Mouse (Mus musculus) layer of hippocampus, adult 11-12 months (tissue): ENCODE measurements at regions not wholly inside any gene's neighbourhood (a gene's known extent, or its start where the extent isn't known, plus 50 kb on each side); places are given as distances from the start of the nearest gene placed in this dataset.
A peak's percentile ranks its signal among the peaks of the same experiment; 100 is the strongest.

Source experiments
- DNase-seq: peaks from one replicate; pipeline ENCODE4 v3.0.0; 2022; ENCODE audit warnings: low spot score

DNA sequence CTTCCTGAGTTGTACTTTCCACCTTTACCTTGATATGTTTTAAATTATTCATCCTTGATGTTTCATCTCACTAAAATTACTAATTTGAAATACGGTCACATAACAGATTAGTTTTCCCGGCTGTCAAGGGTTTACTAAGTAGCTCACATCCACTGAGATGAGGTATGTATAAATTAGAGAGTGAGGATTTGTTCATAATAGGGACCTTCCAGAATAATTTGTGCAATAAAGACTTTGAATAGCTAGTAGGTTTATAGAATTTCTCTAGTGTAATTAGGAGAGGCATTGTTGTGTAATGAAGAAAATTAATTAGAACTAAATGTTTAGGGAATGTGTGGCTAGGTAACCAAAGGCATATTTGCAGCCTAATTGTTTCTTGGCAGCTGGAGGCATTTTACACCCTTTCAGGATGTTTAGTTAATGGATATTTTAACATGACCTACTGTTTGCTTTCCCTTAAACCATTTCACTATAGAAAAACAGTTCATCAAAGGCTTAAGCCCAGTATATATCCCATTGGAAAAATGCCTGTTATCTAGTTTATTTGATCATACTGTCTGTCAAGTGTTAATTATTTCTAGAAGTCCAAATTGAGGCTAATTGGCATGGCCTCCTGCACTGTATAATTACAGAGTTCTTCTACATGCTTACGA lies 70.8 kb downstream of the Mat2b start:
- no peak for DNase-seq

DNA sequence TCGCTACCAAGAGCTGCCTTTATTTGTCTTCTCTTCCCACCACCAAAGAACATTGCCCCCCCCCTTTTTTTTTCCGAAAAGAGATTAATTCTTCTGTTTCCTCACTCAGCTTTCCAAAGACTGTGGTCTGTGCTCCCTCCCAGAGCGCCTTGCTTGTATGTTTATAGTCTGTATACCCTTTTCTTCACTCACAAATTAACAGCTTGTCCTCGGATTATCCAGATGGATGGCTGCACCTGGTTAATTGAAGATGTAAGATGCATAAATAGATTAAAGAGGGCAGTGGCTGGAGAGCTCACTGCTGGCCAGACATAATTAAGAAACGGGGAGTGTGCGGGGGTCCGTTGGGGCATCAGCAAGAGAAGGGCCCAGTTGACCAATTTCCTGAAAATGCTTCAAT lies 75.0 kb downstream of the Mat2b start:
- no peak for DNase-seq

DNA sequence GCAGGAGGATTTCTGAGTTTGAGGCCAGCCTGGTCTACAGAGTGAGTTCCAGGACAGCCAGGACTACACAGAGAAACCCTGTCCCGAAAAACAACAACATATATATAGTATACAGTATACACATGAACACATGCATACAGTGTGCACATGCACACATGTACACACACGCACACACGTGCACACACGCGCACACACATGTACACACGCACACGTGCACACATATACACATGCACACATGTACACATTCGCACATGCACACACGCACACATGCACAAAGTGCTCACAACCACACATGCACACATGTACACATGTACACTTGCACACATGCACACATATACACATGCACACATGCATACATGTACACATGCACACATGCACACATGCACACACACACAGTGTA lies 92.0 kb downstream of the Mat2b start:
- no peak for DNase-seq

DNA sequence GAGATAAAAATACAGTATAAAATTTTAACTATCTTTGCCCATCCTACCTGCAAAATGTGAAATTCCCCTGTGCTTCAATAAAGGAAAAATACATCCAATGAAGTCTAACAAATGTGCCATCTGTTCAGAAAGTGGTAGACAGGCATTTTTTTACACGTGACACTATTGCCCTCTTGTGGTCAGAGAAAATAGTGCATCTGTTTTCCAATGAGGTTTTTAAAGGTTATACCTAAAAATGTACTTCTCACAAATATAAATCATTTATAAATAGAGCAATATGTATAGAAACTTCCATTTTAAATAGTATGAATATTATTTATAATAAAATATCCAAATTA lies 93.5 kb downstream of the Mat2b start:
- DNase-seq = peak; percentile 67

DNA sequence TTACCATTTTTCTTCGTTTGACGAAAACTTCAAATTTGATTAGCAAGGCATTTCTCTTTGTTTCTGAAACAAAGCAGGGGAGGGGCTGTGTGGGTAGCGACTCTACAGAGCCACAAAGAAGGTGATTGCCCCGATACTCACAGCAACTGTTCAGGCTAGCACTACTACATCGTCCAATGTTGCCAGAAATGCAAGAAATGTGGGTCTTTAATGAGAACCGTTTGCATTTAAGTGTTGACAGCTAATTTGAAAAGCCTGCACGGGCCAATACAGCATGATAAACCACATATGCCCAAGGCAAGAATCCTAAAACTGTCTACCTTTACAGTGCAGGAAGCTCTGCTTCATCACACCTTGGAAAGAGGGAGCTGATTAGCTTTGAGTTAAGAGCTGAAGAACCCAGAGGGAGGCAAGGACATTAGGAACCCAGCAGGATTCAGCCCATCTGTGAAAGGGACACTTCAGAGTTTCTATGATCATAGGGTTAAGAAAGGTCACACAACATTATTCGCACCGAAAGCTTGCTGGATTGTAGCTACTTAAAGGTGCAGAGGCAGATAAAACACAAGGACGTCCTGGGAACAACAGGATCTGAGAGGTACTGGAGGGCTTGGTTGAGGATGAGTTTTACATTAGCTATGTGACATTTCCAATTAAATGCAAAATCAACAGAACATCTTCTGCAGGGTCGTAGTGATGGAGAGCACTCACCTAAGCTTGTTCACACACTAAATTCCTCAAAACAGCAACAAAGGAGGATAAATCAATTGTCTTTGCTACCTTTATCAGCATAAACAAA lies 94.0 kb downstream of the Mat2b start:
- DNase-seq = no peak

GRCm38 (mm10) chr11:40599956-40600772 lies 94.8 kb downstream of the Mat2b start:
- DNase-seq = no peak

DNA sequence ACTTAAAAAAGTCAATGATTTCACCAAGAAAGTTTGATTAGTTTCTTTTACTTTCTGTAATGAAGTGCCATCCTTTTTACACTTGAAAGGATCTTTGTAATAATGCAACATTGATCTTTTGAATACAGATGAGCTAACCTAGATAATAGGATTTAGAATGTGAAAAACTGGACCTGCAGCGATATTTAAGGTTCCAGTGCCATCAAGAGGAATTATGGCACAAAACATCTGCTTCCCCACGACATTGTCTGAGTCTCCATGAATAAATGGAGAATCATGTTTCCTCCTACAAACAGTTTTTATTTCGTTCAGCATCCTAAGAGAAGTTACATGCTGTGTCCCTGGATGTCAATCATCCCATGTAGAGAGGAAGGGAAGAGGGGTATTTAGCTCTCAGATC lies 98.7 kb downstream of the Mat2b start:
- DNase-seq = no peak

- DNase-seq = no peak
Measured at GRCm38 (mm10) chr11:40592056-40592455, 102.9 kb downstream of the Mat2b start.

- DNase-seq = no peak
Measured at GRCm38 (mm10) chr11:40573758-40574139, 121.3 kb downstream of the Mat2b start.

- no peak for DNase-seq
Measured at GRCm38 (mm10) chr11:40572953-40573757, 121.8 kb downstream of the Mat2b start.

DNA sequence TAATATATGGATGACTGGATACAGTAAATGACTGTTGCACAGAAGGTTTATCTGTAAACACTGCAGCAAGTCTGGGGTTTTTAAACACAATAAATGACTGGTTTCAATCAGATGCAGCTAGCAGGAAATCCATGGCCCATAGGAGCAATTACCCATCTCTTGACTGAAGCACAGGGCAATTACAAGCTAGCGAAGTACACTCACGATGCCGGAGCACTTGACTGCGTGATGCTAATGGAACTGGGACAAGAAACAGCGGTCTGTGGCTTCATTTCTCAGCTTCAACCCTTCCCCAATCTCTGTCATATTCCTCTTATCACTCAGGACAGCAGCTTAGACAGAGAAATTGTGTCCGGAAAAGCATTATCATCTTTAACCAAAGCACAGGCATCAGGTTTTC lies 132.1 kb downstream of the Mat2b start:
- DNase-seq = no peak

GRCm38 (mm10) chr11:40561983-40562382 lies 133.0 kb downstream of the Mat2b start:
- no peak for DNase-seq

- no peak for DNase-seq
Measured at GRCm38 (mm10) chr11:40561400-40561799, 133.6 kb downstream of the Mat2b start.

- DNase-seq = no peak
Measured at GRCm38 (mm10) chr11:40558486-40558885, 136.5 kb downstream of the Mat2b start.

DNA sequence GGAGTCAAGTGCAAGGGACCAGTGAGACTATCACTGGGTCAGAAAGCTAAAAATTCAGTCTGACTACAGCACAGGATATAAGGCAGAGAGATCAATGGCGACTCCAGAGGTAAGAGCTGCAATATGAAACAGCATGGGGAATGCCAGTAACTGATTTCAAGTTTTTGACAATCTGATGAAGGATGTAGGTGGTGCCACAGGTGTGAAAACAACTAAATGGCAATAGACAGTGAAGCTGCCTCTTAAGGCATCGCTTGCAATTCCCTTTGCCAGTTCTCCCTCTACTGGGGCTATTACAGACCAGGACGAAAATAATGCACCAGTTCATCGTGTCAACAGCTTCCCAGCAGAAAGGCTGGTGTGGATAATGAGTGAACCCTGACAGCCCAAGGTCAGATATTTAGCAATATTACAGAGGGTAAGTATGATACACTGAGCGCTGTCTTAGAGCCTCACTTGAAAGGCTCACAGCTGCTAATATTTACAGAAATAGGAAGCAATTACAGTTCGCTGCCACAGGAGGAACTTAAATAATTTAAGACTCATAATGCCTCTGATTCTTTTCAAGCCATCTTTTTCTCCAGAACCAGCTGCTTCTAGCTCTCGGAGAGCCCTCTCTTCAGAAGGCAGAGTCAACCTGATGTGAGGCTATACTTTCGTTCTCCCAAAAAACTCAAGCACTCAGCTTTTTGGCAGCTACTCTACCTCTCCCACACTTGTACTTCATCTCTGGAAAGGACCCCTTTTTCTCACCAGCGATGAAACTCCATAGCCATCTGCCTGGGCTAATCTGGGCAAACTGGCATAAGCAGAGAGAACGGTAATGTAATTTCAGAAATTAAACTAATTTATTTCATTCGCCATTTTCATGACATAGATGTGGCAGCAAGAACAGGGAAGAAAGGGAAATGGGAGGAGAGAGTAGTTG lies 139.9 kb downstream of the Mat2b start:
- peak; percentile 62 for DNase-seq

- peak; percentile 73 for DNase-seq
Measured at GRCm38 (mm10) chr11:40552054-40552453, 142.9 kb downstream of the Mat2b start.

DNA sequence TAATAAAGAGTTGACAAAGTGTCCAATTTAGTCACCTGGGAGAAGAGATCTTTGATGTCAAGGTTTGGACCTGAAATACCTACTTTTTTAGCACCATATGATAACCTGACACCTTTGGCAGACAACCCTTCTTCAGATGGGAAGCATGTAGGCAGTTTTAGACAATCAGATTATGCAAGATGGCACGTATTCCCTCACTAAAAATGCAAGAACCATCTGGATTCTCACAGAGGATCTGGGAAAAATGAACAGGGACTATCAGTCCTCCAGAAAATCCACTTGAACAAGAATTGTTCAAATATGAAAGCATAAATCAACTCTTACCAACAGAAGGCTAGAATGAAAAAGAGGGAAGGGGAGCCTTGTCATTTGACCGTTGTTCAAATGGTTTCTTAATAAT lies 148.4 kb downstream of the Mat2b start:
- DNase-seq = no peak

DNA sequence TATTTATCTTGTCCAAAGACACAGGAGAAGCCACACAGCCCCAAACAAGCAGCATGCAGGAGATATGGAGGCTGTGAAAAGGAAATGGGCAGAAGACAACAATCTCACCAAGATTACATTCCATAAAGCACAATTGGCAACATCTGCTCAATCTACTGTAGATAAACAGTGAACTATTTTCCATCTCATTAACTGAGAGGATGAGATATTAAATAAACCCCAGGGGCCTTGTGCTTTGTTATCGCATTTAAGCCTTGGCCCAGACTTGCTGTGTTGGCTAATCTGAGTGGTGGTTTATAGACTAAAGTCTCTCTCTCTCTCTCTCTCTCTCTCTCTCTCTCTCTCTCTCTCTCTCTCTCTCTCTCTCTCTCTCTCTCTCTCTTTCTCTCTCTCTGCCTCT lies 149.5 kb downstream of the Mat2b start:
- no peak for DNase-seq

DNA sequence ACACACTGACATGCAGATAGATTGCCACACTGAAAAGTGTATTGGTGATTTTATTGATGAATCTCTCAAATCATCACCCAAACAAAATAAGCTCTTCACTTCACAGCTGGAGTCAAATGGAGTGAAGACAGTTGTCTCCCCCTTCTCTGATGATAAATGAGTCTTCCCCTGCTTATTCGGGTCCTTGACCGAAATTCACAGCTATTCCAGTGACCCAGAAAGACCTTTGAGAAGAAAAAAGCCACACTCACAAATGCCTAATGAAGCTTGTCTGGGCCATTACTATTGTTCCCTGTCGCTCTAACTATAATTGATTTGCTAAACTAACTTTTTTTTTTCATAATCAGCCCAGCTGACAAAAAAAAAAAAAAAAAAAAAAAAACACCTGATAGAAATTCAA lies 154.8 kb downstream of the Mat2b start:
- DNase-seq = no peak

GRCm38 (mm10) chr11:40539776-40540175 lies 155.2 kb downstream of the Mat2b start:
- no peak for DNase-seq

- no peak for DNase-seq
Measured at GRCm38 (mm10) chr11:40536236-40536765, 158.7 kb downstream of the Mat2b start.
